Comparison of ENCODE assay signal across 8 mouse cellular contexts in the genomic region with DNA sequence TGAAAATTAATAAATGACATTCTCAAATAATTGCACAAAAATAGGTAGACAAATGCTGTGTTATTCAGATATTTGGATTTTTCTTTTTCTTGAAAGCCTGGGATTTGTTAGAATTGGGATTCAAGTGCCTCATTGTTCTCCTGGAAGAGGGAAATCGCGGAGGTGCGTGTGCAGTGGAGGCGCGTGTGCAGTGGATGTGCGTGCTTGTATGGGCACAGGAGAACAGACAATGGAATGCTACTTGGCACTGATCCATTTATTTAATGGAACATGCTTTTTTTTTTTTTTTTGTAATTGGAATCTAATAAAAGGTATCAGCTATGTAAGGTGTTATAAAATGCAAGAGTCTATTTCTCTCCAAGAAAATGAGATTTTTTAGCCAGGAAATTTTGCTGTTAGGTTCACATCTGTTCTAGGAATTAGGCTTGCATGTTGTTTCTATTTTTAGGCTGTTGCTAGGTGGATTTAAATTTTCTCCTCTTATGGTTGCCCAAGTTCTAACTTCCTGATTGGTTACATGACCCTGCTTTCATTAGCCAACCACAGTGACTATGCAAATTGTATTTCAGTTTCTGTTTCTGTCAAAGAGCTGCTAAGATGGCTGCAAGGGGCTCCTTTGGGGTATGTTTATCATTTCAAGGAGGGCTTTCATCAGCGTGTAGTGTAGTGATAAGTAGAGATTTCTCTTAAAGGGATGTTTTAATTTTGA. TPM values are rescaled to one million over a fixed set of nuclear protein-coding genes. Genes with fewer than 3 reads are reported as not detected.
DNase-seq lines count a peak whose midpoint lies in the region; ATAC-seq lines count a peak whose summit lies in the region.

No protein-coding gene starts in this region.

- peaks cover 12% of the 10 kb centered on the region for H3K4me1 ChIP-seq in midbrain, embryonic 11.5 days (ENCODE audit: control insufficient read depth, insufficient read depth, low read length)
- H3K4me1 ChIP-seq in midbrain, embryonic 10.5 days: peaks cover 44% of the 10 kb centered on the region
- H3K4me1 ChIP-seq in brown adipose tissue, adult 24 weeks (ENCODE audit: control insufficient read depth, insufficient read depth, insufficient read length, low read length): peaks cover 5% of the 10 kb centered on the region
- H3K4me1 ChIP-seq in heart, embryonic 15.5 days (replicated peaks): peaks cover 30% of the 10 kb centered on the region

- ATAC-seq in midbrain, embryonic 11.5 days (ENCODE audit: low FRiP score): no peak
- ATAC-seq in heart, embryonic 15.5 days (replicated peaks; ENCODE audit: insufficient number of reproducible peaks, insufficient read depth, low FRiP score, low read depth): peak; percentile 54

- no peaks in the 10 kb centered on the region for H3K9me3 ChIP-seq in midbrain, embryonic 11.5 days (ENCODE audit: control insufficient read depth, low read length)
- no peaks in the 10 kb centered on the region for H3K9me3 ChIP-seq in midbrain, embryonic 10.5 days (replicated peaks)
- H3K9me3 ChIP-seq in heart, embryonic 15.5 days (replicated peaks): no peaks in the 10 kb centered on the region

- no peaks in the 10 kb centered on the region for H3K36me3 ChIP-seq in midbrain, embryonic 11.5 days (ENCODE audit: control insufficient read depth, insufficient read depth, low read length)
- no peaks in the 10 kb centered on the region; the same call in 1 of the 2 replicates for H3K36me3 ChIP-seq in midbrain, embryonic 10.5 days
- no peaks in the 10 kb centered on the region for H3K36me3 ChIP-seq in heart, embryonic 15.5 days

- H3K27me3 ChIP-seq in midbrain, embryonic 11.5 days (ENCODE audit: control insufficient read depth, insufficient read depth, low read length): no peaks in the 10 kb centered on the region
- no peaks in the 10 kb centered on the region for H3K27me3 ChIP-seq in midbrain, embryonic 10.5 days (ENCODE audit: low read depth, poor library complexity, severe bottlenecking)
- H3K27me3 ChIP-seq in heart, embryonic 15.5 days: no peaks in the 10 kb centered on the region

- no peak overlapping the region for H3K4me3 ChIP-seq in midbrain, embryonic 11.5 days (ENCODE audit: low read depth, low read length)
- no peak overlapping the region for H3K4me3 ChIP-seq in midbrain, embryonic 10.5 days
- no peak overlapping the region for H3K4me3 ChIP-seq in brown adipose tissue, adult 24 weeks (ENCODE audit: insufficient read depth, low read depth, low read length)
- H3K4me3 ChIP-seq in heart, embryonic 15.5 days: peak overlapping the region; percentile 21

- 76% methylated on average over 7 of the region's 7 CpGs for WGBS in midbrain, embryonic 11.5 days
- 84% methylated on average over 7 of the region's 7 CpGs for WGBS in midbrain, embryonic 10.5 days
- WGBS in heart, embryonic 15.5 days: 38% methylated on average over 7 of the region's 7 CpGs

- no peak overlapping the region for H3K4me2 ChIP-seq in midbrain, embryonic 11.5 days
- H3K4me2 ChIP-seq in heart, embryonic 15.5 days: peak overlapping the region; percentile 34; the same call in 1 of the 2 replicates

- no peak for DNase-seq in midbrain, embryonic 11.5 days (ENCODE audit: low spot score, missing footprints)
- DNase-seq in midbrain, embryonic 10.5 days (ENCODE audit: low spot score): no peak
- DNase-seq in lung, postnatal 25 days (ENCODE audit: low spot score): peak; percentile 70
- DNase-seq in layer of hippocampus, postnatal 10 days (ENCODE audit: low spot score in 2 of 2): no peak
- DNase-seq in right cerebral cortex, adult 18-20 months: no peak
- DNase-seq in layer of hippocampus, postnatal 36 days: no peak

- H3K27ac ChIP-seq in midbrain, embryonic 11.5 days (ENCODE audit: low read depth, low read length): peak overlapping the region; percentile 57; the same call in 1 of the 2 replicates
- H3K27ac ChIP-seq in midbrain, embryonic 10.5 days (replicated peaks): no peak overlapping the region
- H3K27ac ChIP-seq in brown adipose tissue, adult 24 weeks (replicated peaks; ENCODE audit: low read depth, low read length): peak overlapping the region; percentile 71
- peak overlapping the region; percentile 85 for H3K27ac ChIP-seq in heart, embryonic 15.5 days

- H3K9ac ChIP-seq in midbrain, embryonic 11.5 days (ENCODE audit: low read length): no peak overlapping the region
- H3K9ac ChIP-seq in heart, embryonic 15.5 days: no peak overlapping the region

RNA-seq across cellular contexts. Expression of a gene that starts 44.8 kb away (rescaled TPM):
- polyA plus RNA-seq in midbrain, embryonic 11.5 days (2014; fragmentation: Nextera tagmentation; extraction: Ambion mirVana): 43.4 and 46.8 TPM in 2 replicates
- 37.4 and 45.7 TPM in 2 replicates for polyA plus RNA-seq in midbrain, embryonic 10.5 days (2016; fragmentation: Nextera tagmentation; extraction: Ambion mirVana)
- polyA plus RNA-seq in brown adipose tissue, adult 24 weeks (2012; ENCODE audit: insufficient read depth, insufficient read length, missing spikeins): 13.8 and 15.4 TPM in 2 replicates
- 30.3 and 32.6 TPM in 2 replicates for polyA plus RNA-seq in heart, embryonic 15.5 days (2015; fragmentation: Nextera tagmentation; extraction: Ambion mirVana)
- total RNA-seq in layer of hippocampus, postnatal 10 days (2021): 100 to 1,000 TPM; 139 to 148 TPM
- total RNA-seq in layer of hippocampus, postnatal 36 days (2021): 100 to 1,000 TPM; 101 to 109 TPM
